Mouse (Mus musculus) induced T-regulatory cell, adult 2 months (primary cell): Measurements from ENCODE around the gene Itgav.
"Not testable (repeated sequence)": the region's sequence is repeated elsewhere in the genome, so short reads cannot be mapped to it uniquely, and the experiment has no call there.

Experiments used
- DNase-seq: peaks from one replicate; pipeline ENCODE4 v3.0.0-alpha.2; 2012; ENCODE audit warnings: low read depth

Gene Itgav

DNA sequence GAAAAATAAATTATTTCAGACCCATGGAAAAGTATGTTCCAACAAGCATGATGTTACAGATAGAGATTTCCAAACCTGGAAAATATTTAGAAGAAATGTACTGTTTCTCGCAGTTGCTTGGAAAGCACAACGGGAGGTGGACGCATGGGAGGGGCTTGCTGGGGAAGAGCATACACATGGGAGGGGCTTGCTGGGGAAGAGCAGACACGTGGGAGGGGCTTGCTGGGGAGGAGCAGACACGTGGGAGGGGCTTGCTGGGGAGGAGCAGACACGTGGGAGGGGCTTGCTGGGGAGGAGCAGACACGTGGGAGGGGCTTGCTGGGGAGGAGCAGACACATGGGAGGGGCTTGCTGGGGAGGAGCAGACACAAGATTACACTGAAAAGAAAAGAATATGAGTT is 10.9 kb upstream of the Itgav start:
- not testable (repeated sequence) for DNase-seq

GRCm38 (mm10) chr2:83713946-83714345 is 10.3 kb upstream of the Itgav start:
- no peak for DNase-seq

GRCm38 (mm10) chr2:83714783-83715182 is 9.4 kb upstream of the Itgav start:
- no peak for DNase-seq

- no peak for DNase-seq
Measured at GRCm38 (mm10) chr2:83718341-83718740, 5.9 kb upstream of the Itgav start.

DNA sequence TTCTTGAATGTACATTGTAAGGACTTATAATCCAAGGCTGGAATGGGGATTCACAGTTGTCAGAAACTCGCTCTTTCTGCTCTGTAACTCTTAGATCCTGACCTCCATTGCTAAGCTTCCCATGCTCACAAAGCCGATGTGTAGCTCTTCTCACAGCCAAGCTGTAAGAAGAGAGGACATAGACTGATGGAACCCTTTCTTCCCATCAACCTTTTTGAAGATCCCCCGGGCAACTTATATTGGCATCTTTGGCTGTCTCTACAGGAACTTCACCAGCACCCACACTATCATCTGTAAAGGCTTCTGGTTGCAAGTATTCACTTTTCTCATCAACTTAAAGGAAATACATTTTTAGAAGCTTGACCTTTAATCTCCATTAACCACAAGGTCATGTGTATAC is 2.6 kb upstream of the Itgav start:
- DNase-seq = no peak

DNA sequence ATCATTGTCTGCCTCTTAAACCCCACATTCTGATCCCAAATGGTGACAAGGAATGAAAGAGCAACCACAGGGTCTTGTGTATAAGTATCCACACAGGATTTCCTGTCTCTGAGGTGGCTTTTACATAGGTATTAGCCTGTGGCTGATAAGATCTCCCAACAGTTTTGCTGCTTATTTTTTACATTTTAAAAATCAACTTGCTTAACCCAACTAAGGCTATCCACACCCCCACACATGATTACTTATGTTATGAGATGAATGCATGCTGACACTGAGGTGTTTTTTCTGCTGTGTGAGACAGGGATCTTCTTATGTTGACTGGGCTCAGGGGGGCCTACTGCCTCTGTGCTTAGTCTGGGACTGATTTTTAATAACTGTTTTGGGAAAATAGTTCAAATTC is 1.3 kb upstream of the Itgav start:
- peak; percentile 69 for DNase-seq

DNA sequence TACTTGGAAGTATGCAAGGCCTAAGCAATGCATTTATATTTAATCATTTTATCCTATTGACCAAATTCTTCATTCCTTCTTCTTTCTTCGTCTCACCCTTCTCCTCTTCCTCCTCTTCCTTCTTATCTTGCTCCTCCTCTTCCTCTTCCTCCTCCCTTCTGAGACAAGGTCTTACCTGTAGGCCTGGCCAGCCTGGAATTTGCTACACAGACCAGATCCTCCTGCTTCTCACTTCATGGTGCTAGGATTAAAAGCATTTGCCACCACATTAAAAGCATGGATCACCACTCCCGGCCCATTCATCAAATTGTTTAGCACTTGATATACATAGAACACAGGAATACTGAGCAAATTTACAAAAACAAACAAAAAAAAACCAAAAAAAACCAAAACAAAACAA is 851 bp upstream of the Itgav start:
- DNase-seq = peak; percentile 44

- DNase-seq = peak; percentile 73
Measured at GRCm38 (mm10) chr2:83724827-83725730, 882 bp downstream of the Itgav start.

- peak; percentile 66 for DNase-seq
Measured at GRCm38 (mm10) chr2:83725796-83726195, 1.6 kb downstream of the Itgav start.

GRCm38 (mm10) chr2:83728238-83728682 is 4.1 kb downstream of the Itgav start:
- no peak for DNase-seq

GRCm38 (mm10) chr2:83729339-83729738 is 5.1 kb downstream of the Itgav start:
- DNase-seq = no peak

GRCm38 (mm10) chr2:83732896-83733295 is 8.7 kb downstream of the Itgav start:
- no peak for DNase-seq

GRCm38 (mm10) chr2:83733981-83734393 is 9.8 kb downstream of the Itgav start:
- no peak for DNase-seq

DNA sequence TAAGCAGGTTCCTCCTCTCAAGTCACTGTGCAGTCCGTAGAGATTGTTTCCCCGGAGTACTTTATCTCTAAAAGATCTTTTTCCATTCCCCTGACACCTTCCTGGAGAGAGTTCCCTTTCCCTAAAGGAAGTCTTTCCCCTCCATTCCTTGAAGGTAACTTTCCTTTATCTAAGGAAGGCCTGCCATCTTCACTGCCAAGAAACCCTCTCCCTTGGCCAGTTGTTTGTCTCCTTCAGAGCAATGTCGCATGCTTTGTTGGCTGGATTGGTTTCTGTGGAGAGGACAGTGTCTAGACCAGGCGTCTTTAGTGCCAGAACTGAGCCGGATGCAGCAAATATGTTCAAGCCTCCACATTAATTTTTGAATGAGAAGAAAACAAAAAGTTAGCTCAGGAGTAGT is 11.1 kb downstream of the Itgav start:
- DNase-seq = no peak

- DNase-seq = no peak
Measured at GRCm38 (mm10) chr2:83736836-83737235, 12.6 kb downstream of the Itgav start.

DNA sequence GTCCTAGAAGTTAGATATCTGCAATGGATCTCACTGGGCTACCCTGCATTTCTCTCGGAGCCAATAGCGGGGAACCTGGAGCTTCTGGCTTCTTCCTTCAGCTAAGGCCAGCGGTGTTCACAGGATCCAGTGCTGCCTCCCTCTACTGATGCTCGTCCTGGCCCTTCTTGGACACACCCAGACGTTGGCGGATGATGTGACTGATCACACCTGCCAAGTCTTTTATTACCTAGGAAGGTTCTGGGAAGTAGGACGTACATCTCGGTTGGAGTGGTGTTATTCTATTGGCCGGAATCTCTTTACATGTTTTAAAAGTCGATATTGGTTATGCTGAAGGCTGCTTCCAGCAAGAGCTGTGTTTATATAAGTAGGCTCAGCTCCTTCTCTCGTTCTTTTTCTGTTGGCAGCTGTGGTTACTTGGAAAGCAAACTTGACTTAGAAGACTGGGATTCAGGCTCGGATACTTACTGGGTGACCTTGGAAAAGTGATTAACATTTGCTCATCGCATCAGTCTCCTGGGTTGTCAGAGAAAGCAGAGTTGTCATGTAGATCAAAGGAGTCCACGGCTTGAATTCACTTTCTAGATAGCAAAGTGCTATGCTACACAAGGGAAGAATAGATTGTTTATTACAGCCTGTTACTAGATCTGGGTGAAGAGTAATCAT is 14.5 kb downstream of the Itgav start:
- DNase-seq = no peak

DNA sequence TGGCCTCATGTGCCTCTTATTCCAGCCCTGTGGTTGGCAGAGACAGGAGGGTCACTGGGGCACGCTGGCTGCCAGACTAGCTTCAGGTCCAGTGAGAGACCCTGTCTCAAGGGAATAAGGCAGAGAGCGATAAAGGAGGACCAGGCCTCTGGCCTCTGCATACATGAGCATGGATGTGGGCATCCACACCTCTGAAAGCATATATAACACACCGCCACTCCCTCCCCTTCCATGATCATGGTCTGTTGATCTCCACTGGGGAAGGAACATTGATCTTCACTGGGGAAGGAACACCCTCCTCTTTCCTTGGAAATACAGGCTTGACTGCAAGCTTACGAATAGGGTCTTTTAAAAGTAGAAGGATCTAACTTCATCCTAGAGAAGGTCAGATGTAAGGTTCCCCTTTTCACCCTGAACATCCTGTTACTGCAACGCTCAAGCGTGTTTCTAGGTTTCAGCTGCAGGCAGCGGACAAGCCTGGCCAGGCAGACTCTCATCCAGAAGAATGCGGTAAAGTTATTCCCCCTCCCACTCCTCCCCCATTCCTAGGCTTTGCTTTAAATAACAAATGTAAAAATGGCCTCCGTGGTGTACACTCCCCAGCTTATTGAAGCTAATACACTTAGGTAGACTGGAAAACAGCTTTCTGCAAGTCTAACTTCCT is 15.4 kb downstream of the Itgav start:
- DNase-seq = no peak

- DNase-seq = no peak
Measured at GRCm38 (mm10) chr2:83740601-83741031, 16.4 kb downstream of the Itgav start.

GRCm38 (mm10) chr2:83742210-83742609 is 18.0 kb downstream of the Itgav start:
- peak; percentile 37 for DNase-seq

DNA sequence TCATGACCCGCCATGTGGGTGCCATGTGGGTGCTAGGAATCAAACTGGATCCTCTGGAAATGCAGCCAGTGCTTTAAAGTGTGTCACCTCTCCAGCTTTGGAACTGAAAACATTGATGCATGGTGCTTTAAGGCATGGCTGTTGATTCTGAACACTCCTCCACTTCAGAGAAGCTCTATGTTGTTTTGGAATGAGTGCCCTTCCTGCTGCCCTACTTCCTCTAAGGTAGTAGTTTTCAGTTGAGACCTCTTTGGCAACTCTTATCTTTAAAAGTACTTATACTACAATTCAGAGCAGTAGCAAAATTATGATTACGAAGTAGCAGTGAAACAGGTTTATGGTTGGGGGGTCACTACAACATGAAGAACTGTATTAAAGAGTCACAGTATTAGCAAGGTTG is 18.6 kb downstream of the Itgav start:
- DNase-seq = no peak

GRCm38 (mm10) chr2:83744276-83744952 is 20.2 kb downstream of the Itgav start:
- peak; percentile 48 for DNase-seq

DNA sequence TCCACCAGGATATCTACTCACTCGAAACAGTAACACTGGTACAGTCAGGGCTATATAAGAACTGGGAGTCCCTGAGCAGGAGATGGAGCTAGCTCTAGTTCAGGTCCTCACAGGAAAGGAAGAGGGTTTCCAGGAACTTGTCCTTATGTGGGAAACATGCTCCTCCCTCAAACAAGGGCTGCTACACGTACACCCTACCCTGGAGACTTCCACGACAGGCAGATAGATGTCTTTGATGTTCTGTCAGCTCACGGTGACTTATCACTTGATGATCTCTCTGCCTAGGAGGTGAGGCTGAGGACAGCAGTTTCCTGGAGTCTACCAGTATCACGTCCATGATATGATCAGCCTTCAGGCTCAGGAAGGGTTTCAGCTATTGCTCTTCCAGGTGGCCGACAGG is 21.1 kb downstream of the Itgav start:
- peak; percentile 53 for DNase-seq
